Mouse (Mus musculus): ENCODE results near the gene Padi6. TPM values are rescaled to one million over a fixed set of nuclear protein-coding genes. Genes with fewer than 3 reads are reported as not detected.
A peak's percentile ranks its signal among the peaks of the same experiment; 100 is the strongest.

Padi6 gene
- total RNA-seq, 2 experiments from 2014 or later: not detected

- DNase-seq: peak; percentile 64
These were observed 58.1 kb downstream of the Padi6 start for GRCm38 (mm10) chr4:140684141-140684871.

GRCm38 (mm10) chr4:140683608-140684007, 58.8 kb downstream of the Padi6 start:
- no peak for DNase-seq

GRCm38 (mm10) chr4:140680731-140681397, 61.6 kb downstream of the Padi6 start:
- no peak for DNase-seq

GRCm38 (mm10) chr4:140679723-140680380, 62.6 kb downstream of the Padi6 start:
- peak; percentile 80 for DNase-seq

- DNase-seq: peak; percentile 52
These were observed 63.4 kb downstream of the Padi6 start for GRCm38 (mm10) chr4:140679038-140679437.

Small RNA genes lying within 50 kb of the gene (microRNA-seq; reads per million reads assigned to microRNA genes)
- gene Gm23045 (0 reads per million in 2 experiments), gene Gm25951 (0 to 0.25 reads per million in 2 experiments)

Other genes with a start within 250 kb of the Padi6 start
- 10 to 100 TPM; 50.3 to 53.7 TPM for gene Arhgef10l, start 76.6 kb downstream of the Padi6 start, total RNA-seq (2021)
- 10 to 100 TPM; 23.4 to 30.2 TPM for gene Rcc2, start 42.1 kb downstream of the Padi6 start, total RNA-seq (2021)
- under 1 TPM; 0.35 to 0.90 TPM for gene Padi4, start 31.6 kb upstream of the Padi6 start, total RNA-seq (2021)
- under 1 TPM; 0.65 to 0.75 TPM for gene Padi3, start 68.0 kb upstream of the Padi6 start, total RNA-seq (2021)
- gene Padi1, start 103.1 kb upstream of the Padi6 start, total RNA-seq (2021): under 1 TPM in 1 of 2 experiments, not detected in 1; 0.09 TPM
- gene Padi2, start 163.7 kb upstream of the Padi6 start, total RNA-seq (2021): 100 to 1,000 TPM in 1 of 2 experiments, 10 to 100 TPM in 1; 96.8 to 105 TPM
- 100 to 1,000 TPM; 406 to 464 TPM for gene Sdhb, start 218.6 kb upstream of the Padi6 start, total RNA-seq (2021)
- 10 to 100 TPM; 19.1 to 25.9 TPM for gene Atp13a2, start 244.2 kb upstream of the Padi6 start, total RNA-seq (2021)

All from gastrocnemius, postnatal 10 days (tissue).